Mouse (Mus musculus) kidney, adult 2 months (tissue): Measurements from ENCODE around the gene Nalcn.

Experiments
- CTCF ChIP-seq: fragments of 200-500 bp; conservative IDR thresholded peaks from 2 replicates; pipeline ENCODE4 v1.5.1; 2011; ENCODE audit warnings: low read depth, mild to moderate bottlenecking, control low read depth, low read length, moderate library complexity, mixed read lengths; ENCODE audit not compliant: insufficient read depth, insufficient read length
- POLR2A ChIP-seq: fragments of 200-500 bp; IDR thresholded peaks from one replicate; pipeline ENCODE4 v1.6.1; 2011; ENCODE audit warnings: low read depth, low read length, control low read depth

DNA sequence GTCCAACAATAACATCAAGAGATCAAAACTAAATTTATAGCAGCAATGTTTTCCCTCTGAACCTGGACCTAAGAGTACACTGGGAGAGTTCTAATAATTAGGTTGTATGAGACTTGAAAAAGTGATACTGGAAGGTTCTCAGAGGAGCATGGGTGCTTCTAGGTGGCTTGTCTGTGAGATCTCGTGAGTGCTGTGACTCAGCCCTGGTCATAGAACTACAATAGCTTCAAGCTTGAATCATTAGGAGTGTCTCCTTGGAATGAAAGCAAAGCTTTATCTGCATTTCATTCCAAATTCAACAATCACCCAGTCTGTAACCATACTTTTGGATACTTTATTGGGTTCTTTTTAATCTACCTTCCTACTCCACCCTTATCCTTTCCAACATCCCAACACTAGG is 35.4 kb upstream of the Nalcn start:
- TF ChIP-seq CTCF = no peak
- TF ChIP-seq POLR2A = no peak
